Mouse (Mus musculus): ENCODE data around the gene Top2a. TPM values are rescaled to one million over a fixed set of nuclear protein-coding genes. Genes with fewer than 3 reads are reported as not detected.

Top2a gene
- polyA plus RNA-seq, 1 experiment from 2014 or later: 332 TPM

- no peak overlapping the region for H3K4me3 ChIP-seq (ENCODE audit: low read depth, low read length)
- H3K9me3 ChIP-seq (ENCODE audit: control insufficient read depth, low read length): no peaks in the 10 kb centered on the region
- no peak overlapping the region for H3K27ac ChIP-seq (ENCODE audit: low read depth, low read length)
- H3K36me3 ChIP-seq (ENCODE audit: control insufficient read depth, insufficient read depth, low read length): no peaks in the 10 kb centered on the region
- H3K9ac ChIP-seq (ENCODE audit: low read depth, low read length): no peak overlapping the region
- 87% methylated on average over 7 of the region's 7 CpGs for WGBS
- H3K27me3 ChIP-seq (ENCODE audit: control insufficient read depth, insufficient read depth, low read length): no peaks in the 10 kb centered on the region
- H3K4me1 ChIP-seq (replicated peaks; ENCODE audit: control insufficient read depth, insufficient read depth, low read length): no peaks in the 10 kb centered on the region
- H3K4me2 ChIP-seq (replicated peaks; ENCODE audit: low read depth, low read length): no peak overlapping the region
- no peak for ATAC-seq (ENCODE audit: low FRiP score)
- no peak for DNase-seq (ENCODE audit: low spot score)
These were observed 38.7 kb upstream of the Top2a start for GRCm38 (mm10) chr11:99062661-99063060.

GRCm38 (mm10) chr11:99060435-99060834 lies 36.4 kb upstream of the Top2a start:
- H3K4me3 ChIP-seq (ENCODE audit: low read depth, low read length): no peak overlapping the region
- ATAC-seq (ENCODE audit: low FRiP score) (no peak), DNase-seq (ENCODE audit: low spot score) (no peak)
- no peaks in the 10 kb centered on the region for H3K27me3 ChIP-seq (ENCODE audit: control insufficient read depth, insufficient read depth, low read length)
- no peak overlapping the region for H3K4me2 ChIP-seq (replicated peaks; ENCODE audit: low read depth, low read length)
- H3K9me3 ChIP-seq (ENCODE audit: control insufficient read depth, low read length): no peaks in the 10 kb centered on the region
- peaks cover under 1% of the 10 kb centered on the region; the same call in 1 of the 2 replicates for H3K4me1 ChIP-seq (replicated peaks; ENCODE audit: control insufficient read depth, insufficient read depth, low read length)
- WGBS: 84% methylated on average over 3 of the region's 3 CpGs
- no peak overlapping the region for H3K9ac ChIP-seq (ENCODE audit: low read depth, low read length)
- no peak overlapping the region for H3K27ac ChIP-seq (ENCODE audit: low read depth, low read length)
- H3K36me3 ChIP-seq (ENCODE audit: control insufficient read depth, insufficient read depth, low read length): no peaks in the 10 kb centered on the region

GRCm38 (mm10) chr11:99055571-99056452 lies 31.8 kb upstream of the Top2a start:
- ATAC-seq (ENCODE audit: low FRiP score) (peak; percentile 57; the same call in 1 of the 2 replicates), DNase-seq (ENCODE audit: low spot score) (peak; percentile 46)
- H3K4me3 ChIP-seq (ENCODE audit: low read depth, low read length): no peak overlapping the region
- 3% methylated on average over 8 of the region's 8 CpGs for WGBS
- no peak overlapping the region for H3K4me2 ChIP-seq (replicated peaks; ENCODE audit: low read depth, low read length)
- H3K36me3 ChIP-seq (ENCODE audit: control insufficient read depth, insufficient read depth, low read length): no peaks in the 10 kb centered on the region
- no peak overlapping the region for H3K9ac ChIP-seq (ENCODE audit: low read depth, low read length)
- peaks cover 2% of the 10 kb centered on the region; the same call in 1 of the 2 replicates for H3K4me1 ChIP-seq (replicated peaks; ENCODE audit: control insufficient read depth, insufficient read depth, low read length)
- no peaks in the 10 kb centered on the region for H3K9me3 ChIP-seq (ENCODE audit: control insufficient read depth, low read length)
- H3K27me3 ChIP-seq (ENCODE audit: control insufficient read depth, insufficient read depth, low read length): no peaks in the 10 kb centered on the region
- peak overlapping the region; percentile 39; the same call in 1 of the 2 replicates for H3K27ac ChIP-seq (ENCODE audit: low read depth, low read length)

GRCm38 (mm10) chr11:99055143-99055542 lies 31.2 kb upstream of the Top2a start:
- Histone ChIP-seq H3K36me3 (ENCODE audit: control insufficient read depth, insufficient read depth, low read length) (no peaks in the 10 kb centered on the region), H3K27ac (ENCODE audit: low read depth, low read length) (peak overlapping the region; percentile 39; the same call in 1 of the 2 replicates), H3K4me2 (replicated peaks; ENCODE audit: low read depth, low read length) (no peak overlapping the region), H3K9ac (ENCODE audit: low read depth, low read length) (no peak overlapping the region), H3K27me3 (ENCODE audit: control insufficient read depth, insufficient read depth, low read length) (no peaks in the 10 kb centered on the region), H3K4me1 (replicated peaks; ENCODE audit: control insufficient read depth, insufficient read depth, low read length) (peaks cover 2% of the 10 kb centered on the region; the same call in 1 of the 2 replicates), H3K9me3 (ENCODE audit: control insufficient read depth, low read length) (no peaks in the 10 kb centered on the region), H3K4me3 (ENCODE audit: low read depth, low read length) (no peak overlapping the region)
- ATAC-seq (ENCODE audit: low FRiP score) (no peak), DNase-seq (ENCODE audit: low spot score) (no peak)
- 51% methylated on average over 4 of the region's 4 CpGs for WGBS

- 0 out of 2 replicates have a peak, but pooled peaks cover 5% of the 10 kb centered on the region for H3K4me1 ChIP-seq (replicated peaks; ENCODE audit: control insufficient read depth, insufficient read depth, low read length)
- H3K4me2 ChIP-seq (replicated peaks; ENCODE audit: low read depth, low read length): no peak overlapping the region
- WGBS: 79% methylated on average over 2 of the region's 2 CpGs
- no peak overlapping the region for H3K4me3 ChIP-seq (ENCODE audit: low read depth, low read length)
- H3K9ac ChIP-seq (ENCODE audit: low read depth, low read length): 0 out of 2 replicates have a peak overlapping the region, but pooled peaks have one; percentile 15
- H3K36me3 ChIP-seq (ENCODE audit: control insufficient read depth, insufficient read depth, low read length): peaks cover 8% of the 10 kb centered on the region
- peak overlapping the region; percentile 67 for H3K27ac ChIP-seq (ENCODE audit: low read depth, low read length)
- H3K9me3 ChIP-seq (ENCODE audit: control insufficient read depth, low read length): no peaks in the 10 kb centered on the region
- DNase-seq (ENCODE audit: low spot score) (no peak), ATAC-seq (ENCODE audit: low FRiP score) (no peak; the same call in 1 of the 2 replicates)
- no peaks in the 10 kb centered on the region for H3K27me3 ChIP-seq (ENCODE audit: control insufficient read depth, insufficient read depth, low read length)
These were observed 23.7 kb upstream of the Top2a start for GRCm38 (mm10) chr11:99047643-99048042.

- peak overlapping the region; percentile 67 for H3K27ac ChIP-seq (ENCODE audit: low read depth, low read length)
- no peaks in the 10 kb centered on the region for H3K9me3 ChIP-seq (ENCODE audit: control insufficient read depth, low read length)
- 0 out of 2 replicates have a peak, but pooled peaks cover 5% of the 10 kb centered on the region for H3K4me1 ChIP-seq (replicated peaks; ENCODE audit: control insufficient read depth, insufficient read depth, low read length)
- peaks cover 8% of the 10 kb centered on the region for H3K36me3 ChIP-seq (ENCODE audit: control insufficient read depth, insufficient read depth, low read length)
- DNase-seq (ENCODE audit: low spot score): no peak
- H3K4me3 ChIP-seq (ENCODE audit: low read depth, low read length): no peak overlapping the region
- H3K27me3 ChIP-seq (ENCODE audit: control insufficient read depth, insufficient read depth, low read length): no peaks in the 10 kb centered on the region
- H3K9ac ChIP-seq (ENCODE audit: low read depth, low read length): 0 out of 2 replicates have a peak overlapping the region, but pooled peaks have one; percentile 15
- WGBS: 46% methylated on average over 5 of the region's 5 CpGs
- no peak for ATAC-seq (ENCODE audit: low FRiP score)
- no peak overlapping the region for H3K4me2 ChIP-seq (replicated peaks; ENCODE audit: low read depth, low read length)
These were observed 23.1 kb upstream of the Top2a start for GRCm38 (mm10) chr11:99047120-99047519.

GRCm38 (mm10) chr11:99045159-99045889 lies 21.3 kb upstream of the Top2a start:
- ATAC-seq (ENCODE audit: low FRiP score): no peak
- no peak overlapping the region for H3K27ac ChIP-seq (ENCODE audit: low read depth, low read length)
- peaks cover 8% of the 10 kb centered on the region for H3K36me3 ChIP-seq (ENCODE audit: control insufficient read depth, insufficient read depth, low read length)
- H3K9ac ChIP-seq (ENCODE audit: low read depth, low read length): no peak overlapping the region
- no peak overlapping the region for H3K4me3 ChIP-seq (ENCODE audit: low read depth, low read length)
- 0 out of 2 replicates have a peak, but pooled peaks cover 9% of the 10 kb centered on the region for H3K4me1 ChIP-seq (replicated peaks; ENCODE audit: control insufficient read depth, insufficient read depth, low read length)
- WGBS: 78% methylated on average over 12 of the region's 12 CpGs
- H3K27me3 ChIP-seq (ENCODE audit: control insufficient read depth, insufficient read depth, low read length): no peaks in the 10 kb centered on the region
- no peaks in the 10 kb centered on the region for H3K9me3 ChIP-seq (ENCODE audit: control insufficient read depth, low read length)
- no peak for DNase-seq (ENCODE audit: low spot score)
- H3K4me2 ChIP-seq (replicated peaks; ENCODE audit: low read depth, low read length): no peak overlapping the region

GRCm38 (mm10) chr11:99044306-99044705 lies 20.3 kb upstream of the Top2a start:
- peaks cover 5% of the 10 kb centered on the region; the same call in 1 of the 2 replicates for H3K36me3 ChIP-seq (ENCODE audit: control insufficient read depth, insufficient read depth, low read length)
- 0 out of 2 replicates have a peak, but pooled peaks cover 9% of the 10 kb centered on the region for H3K4me1 ChIP-seq (replicated peaks; ENCODE audit: control insufficient read depth, insufficient read depth, low read length)
- H3K9ac ChIP-seq (ENCODE audit: low read depth, low read length): no peak overlapping the region
- ATAC-seq (ENCODE audit: low FRiP score) (no peak), DNase-seq (ENCODE audit: low spot score) (no peak)
- H3K27me3 ChIP-seq (ENCODE audit: control insufficient read depth, insufficient read depth, low read length): no peaks in the 10 kb centered on the region
- 76% methylated on average over 5 of the region's 5 CpGs for WGBS
- H3K27ac ChIP-seq (ENCODE audit: low read depth, low read length): no peak overlapping the region
- no peaks in the 10 kb centered on the region for H3K9me3 ChIP-seq (ENCODE audit: control insufficient read depth, low read length)
- no peak overlapping the region for H3K4me3 ChIP-seq (ENCODE audit: low read depth, low read length)
- no peak overlapping the region for H3K4me2 ChIP-seq (replicated peaks; ENCODE audit: low read depth, low read length)
